Mouse (Mus musculus) C2C12 (cell line): ENCODE data around the gene Nipa1.

Experiments used
- CEBPB ChIP-seq: IDR thresholded peaks from one replicate; pipeline ENCODE4 v1.6.1; 2011; ENCODE audit warnings: low read depth, mild to moderate bottlenecking, control low read depth, moderate library complexity
- CTCF ChIP-seq: IDR thresholded peaks from one replicate; pipeline ENCODE4 v1.5.1; 2011; ENCODE audit not compliant: control insufficient read depth, insufficient read depth, insufficient read length
- FOSL1 ChIP-seq: IDR thresholded peaks from one replicate; pipeline ENCODE4 v1.8.0; 2011; ENCODE audit warnings: mild to moderate bottlenecking, low read length; ENCODE audit not compliant: poor library complexity, insufficient read depth, severe bottlenecking
- MAX ChIP-seq: IDR thresholded peaks from one replicate; pipeline ENCODE4 v1.6.1; 2011; ENCODE audit warnings: mild to moderate bottlenecking, control low read depth
- MYOD1 ChIP-seq: IDR thresholded peaks from one replicate; pipeline ENCODE4 v1.6.1; 2011; ENCODE audit warnings: low read depth; ENCODE audit not compliant: control insufficient read depth, insufficient read length
- MYOG ChIP-seq: IDR thresholded peaks from one replicate; pipeline ENCODE4 v1.6.1; 2011; ENCODE audit not compliant: control insufficient read depth, insufficient read length; ENCODE audit errors: extremely low read depth
- USF1 ChIP-seq: IDR thresholded peaks from one replicate; pipeline ENCODE4 v1.6.1; 2011; ENCODE audit warnings: low read depth, mild to moderate bottlenecking, control low read depth, moderate library complexity

GRCm38 (mm10) chr7:56050487-56050911 lies 30.7 kb upstream of the Nipa1 start:
- TF ChIP-seq CTCF: no peak
- no peak for TF ChIP-seq USF1
- no peak for TF ChIP-seq MAX
- TF ChIP-seq FOSL1: no peak
- no peak for TF ChIP-seq CEBPB
- TF ChIP-seq MYOD1: no peak
- TF ChIP-seq MYOG: no peak
